Mouse (Mus musculus): ENCODE results near the gene Scarb1. TPM values are rescaled to one million over a fixed set of nuclear protein-coding genes. Genes with fewer than 3 reads are reported as not detected.

Gene Scarb1
- polyA plus RNA-seq, 1 experiment = 18.6 TPM

- H3K4me1 ChIP-seq (ENCODE audit: control insufficient read depth, insufficient read depth, insufficient read length, low read length) = peaks cover 4% of the 10 kb centered on the region; the same call in 1 of the 2 replicates
- no peak overlapping the region for H3K4me3 ChIP-seq (ENCODE audit: insufficient read depth, low read depth, low read length)
- no peak overlapping the region for H3K27ac ChIP-seq (replicated peaks; ENCODE audit: low read depth, low read length)
Measured at GRCm38 (mm10) chr5:125351939-125352338, 11.0 kb upstream of the Scarb1 start.

- H3K4me1 ChIP-seq (ENCODE audit: control insufficient read depth, insufficient read depth, insufficient read length, low read length) = peaks cover 4% of the 10 kb centered on the region; the same call in 1 of the 2 replicates
- no peak overlapping the region for H3K27ac ChIP-seq (replicated peaks; ENCODE audit: low read depth, low read length)
- H3K4me3 ChIP-seq (ENCODE audit: insufficient read depth, low read depth, low read length) = no peak overlapping the region
Measured at GRCm38 (mm10) chr5:125351057-125351456, 10.2 kb upstream of the Scarb1 start.

GRCm38 (mm10) chr5:125349391-125349790 is 8.5 kb upstream of the Scarb1 start:
- Histone ChIP-seq H3K4me1 (ENCODE audit: control insufficient read depth, insufficient read depth, insufficient read length, low read length) (peaks cover 4% of the 10 kb centered on the region; the same call in 1 of the 2 replicates), H3K27ac (replicated peaks; ENCODE audit: low read depth, low read length) (no peak overlapping the region), H3K4me3 (ENCODE audit: insufficient read depth, low read depth, low read length) (no peak overlapping the region)

GRCm38 (mm10) chr5:125348487-125348886 is 7.6 kb upstream of the Scarb1 start:
- no peak overlapping the region for H3K27ac ChIP-seq (replicated peaks; ENCODE audit: low read depth, low read length)
- H3K4me1 ChIP-seq (ENCODE audit: control insufficient read depth, insufficient read depth, insufficient read length, low read length) = peaks cover 4% of the 10 kb centered on the region; the same call in 1 of the 2 replicates
- no peak overlapping the region for H3K4me3 ChIP-seq (ENCODE audit: insufficient read depth, low read depth, low read length)

GRCm38 (mm10) chr5:125348067-125348466 is 7.2 kb upstream of the Scarb1 start:
- Histone ChIP-seq H3K27ac (replicated peaks; ENCODE audit: low read depth, low read length) (no peak overlapping the region), H3K4me3 (ENCODE audit: insufficient read depth, low read depth, low read length) (no peak overlapping the region), H3K4me1 (ENCODE audit: control insufficient read depth, insufficient read depth, insufficient read length, low read length) (peaks cover 4% of the 10 kb centered on the region; the same call in 1 of the 2 replicates)

GRCm38 (mm10) chr5:125344296-125344695 is 3.4 kb upstream of the Scarb1 start:
- Histone ChIP-seq H3K27ac (replicated peaks; ENCODE audit: low read depth, low read length) (no peak overlapping the region), H3K4me1 (ENCODE audit: control insufficient read depth, insufficient read depth, insufficient read length, low read length) (peaks cover 10% of the 10 kb centered on the region), H3K4me3 (ENCODE audit: insufficient read depth, low read depth, low read length) (no peak overlapping the region)

GRCm38 (mm10) chr5:125341459-125342090 is 681 bp upstream of the Scarb1 start:
- Histone ChIP-seq H3K27ac (replicated peaks; ENCODE audit: low read depth, low read length) (no peak overlapping the region), H3K4me3 (ENCODE audit: insufficient read depth, low read depth, low read length) (peak overlapping the region; percentile 94), H3K4me1 (ENCODE audit: control insufficient read depth, insufficient read depth, insufficient read length, low read length) (peaks cover 21% of the 10 kb centered on the region)

GRCm38 (mm10) chr5:125339851-125340531 is 903 bp downstream of the Scarb1 start:
- peak overlapping the region; percentile 94 for H3K4me3 ChIP-seq (ENCODE audit: insufficient read depth, low read depth, low read length)
- H3K27ac ChIP-seq (replicated peaks; ENCODE audit: low read depth, low read length) = peak overlapping the region; percentile 85
- H3K4me1 ChIP-seq (ENCODE audit: control insufficient read depth, insufficient read depth, insufficient read length, low read length) = peaks cover 22% of the 10 kb centered on the region

- Histone ChIP-seq H3K27ac (replicated peaks; ENCODE audit: low read depth, low read length) (peak overlapping the region; percentile 85), H3K4me1 (ENCODE audit: control insufficient read depth, insufficient read depth, insufficient read length, low read length) (peaks cover 27% of the 10 kb centered on the region)
Measured at GRCm38 (mm10) chr5:125339108-125339751, 1.7 kb downstream of the Scarb1 start.

GRCm38 (mm10) chr5:125337526-125337925 is 3.4 kb downstream of the Scarb1 start:
- Histone ChIP-seq H3K4me1 (ENCODE audit: control insufficient read depth, insufficient read depth, insufficient read length, low read length) (peaks cover 39% of the 10 kb centered on the region), H3K4me3 (ENCODE audit: insufficient read depth, low read depth, low read length) (peak overlapping the region; percentile 2), H3K27ac (replicated peaks; ENCODE audit: low read depth, low read length) (peak overlapping the region; percentile 47)

More at GRCm38 (mm10) chr5:125339108-125339751, 1.7 kb downstream of the Scarb1 start:
- H3K4me3 ChIP-seq (ENCODE audit: insufficient read depth, low read depth, low read length) = peak overlapping the region; percentile 94

- H3K27ac ChIP-seq (replicated peaks; ENCODE audit: low read depth, low read length) = peak overlapping the region; percentile 47
- peaks cover 44% of the 10 kb centered on the region for H3K4me1 ChIP-seq (ENCODE audit: control insufficient read depth, insufficient read depth, insufficient read length, low read length)
- peak overlapping the region; percentile 2; the same call in 1 of the 2 replicates for H3K4me3 ChIP-seq (ENCODE audit: insufficient read depth, low read depth, low read length)
Measured at GRCm38 (mm10) chr5:125337012-125337411, 3.9 kb downstream of the Scarb1 start.

- H3K27ac ChIP-seq (replicated peaks; ENCODE audit: low read depth, low read length) = peak overlapping the region; percentile 83
- H3K4me1 ChIP-seq (ENCODE audit: control insufficient read depth, insufficient read depth, insufficient read length, low read length) = peaks cover 70% of the 10 kb centered on the region
- no peak overlapping the region for H3K4me3 ChIP-seq (ENCODE audit: insufficient read depth, low read depth, low read length)
Measured at GRCm38 (mm10) chr5:125333009-125333408, 7.9 kb downstream of the Scarb1 start.

- Histone ChIP-seq H3K4me3 (ENCODE audit: insufficient read depth, low read depth, low read length) (no peak overlapping the region), H3K27ac (replicated peaks; ENCODE audit: low read depth, low read length) (peak overlapping the region; percentile 83), H3K4me1 (ENCODE audit: control insufficient read depth, insufficient read depth, insufficient read length, low read length) (peaks cover 67% of the 10 kb centered on the region)
Measured at GRCm38 (mm10) chr5:125332333-125332732, 8.6 kb downstream of the Scarb1 start.

GRCm38 (mm10) chr5:125331811-125332210 is 9.1 kb downstream of the Scarb1 start:
- H3K4me1 ChIP-seq (ENCODE audit: control insufficient read depth, insufficient read depth, insufficient read length, low read length) = peaks cover 63% of the 10 kb centered on the region

GRCm38 (mm10) chr5:125331094-125331493 is 9.8 kb downstream of the Scarb1 start:
- Histone ChIP-seq H3K4me1 (ENCODE audit: control insufficient read depth, insufficient read depth, insufficient read length, low read length) (peaks cover 67% of the 10 kb centered on the region), H3K27ac (replicated peaks; ENCODE audit: low read depth, low read length) (peak overlapping the region; percentile 83), H3K4me3 (ENCODE audit: insufficient read depth, low read depth, low read length) (no peak overlapping the region)

More at GRCm38 (mm10) chr5:125331811-125332210, 9.1 kb downstream of the Scarb1 start:
- H3K27ac ChIP-seq (replicated peaks; ENCODE audit: low read depth, low read length) = peak overlapping the region; percentile 83
- no peak overlapping the region for H3K4me3 ChIP-seq (ENCODE audit: insufficient read depth, low read depth, low read length)

All from brown adipose tissue, adult 24 weeks (tissue).